Mouse (Mus musculus): Measurements from ENCODE around the gene Med28. TPM values are rescaled to one million over a fixed set of nuclear protein-coding genes. Genes with fewer than 3 reads are reported as not detected.

Med28 gene
- polyA plus RNA-seq, 1 experiment from 2014 or later = 233 TPM

GRCm38 (mm10) chr5:45572816-45573215 lies 52.8 kb downstream of the Med28 start:
- 51% methylated on average over 5 of the region's 5 CpGs for WGBS
- no peaks in the 10 kb centered on the region for H3K9me3 ChIP-seq (ENCODE audit: control insufficient read depth, low read length)
- no peak overlapping the region for H3K4me3 ChIP-seq (ENCODE audit: low read length)
- no peaks in the 10 kb centered on the region for H3K27me3 ChIP-seq (replicated peaks; ENCODE audit: control insufficient read depth, insufficient read depth, low read length)
- ATAC-seq = no peak
- no peaks in the 10 kb centered on the region for H3K36me3 ChIP-seq (ENCODE audit: control insufficient read depth, insufficient read depth, low read length)
- H3K9ac ChIP-seq (ENCODE audit: low read depth, low read length) = no peak overlapping the region
- no peak overlapping the region for H3K27ac ChIP-seq (ENCODE audit: low read length)
- no peak overlapping the region for H3K4me2 ChIP-seq (ENCODE audit: low read depth, low read length)
- no peaks in the 10 kb centered on the region for H3K4me1 ChIP-seq (ENCODE audit: control insufficient read depth, insufficient read depth, low read length)

GRCm38 (mm10) chr5:45576716-45577115 lies 56.7 kb downstream of the Med28 start:
- Histone ChIP-seq H3K9ac (ENCODE audit: low read depth, low read length) (no peak overlapping the region), H3K4me1 (ENCODE audit: control insufficient read depth, insufficient read depth, low read length) (no peaks in the 10 kb centered on the region), H3K9me3 (ENCODE audit: control insufficient read depth, low read length) (no peaks in the 10 kb centered on the region), H3K36me3 (ENCODE audit: control insufficient read depth, insufficient read depth, low read length) (no peaks in the 10 kb centered on the region), H3K27ac (ENCODE audit: low read length) (no peak overlapping the region), H3K4me3 (ENCODE audit: low read length) (no peak overlapping the region), H3K27me3 (replicated peaks; ENCODE audit: control insufficient read depth, insufficient read depth, low read length) (no peaks in the 10 kb centered on the region), H3K4me2 (ENCODE audit: low read depth, low read length) (no peak overlapping the region)
- 47% methylated on average over 3 of the region's 3 CpGs for WGBS
- no peak for ATAC-seq

DNA sequence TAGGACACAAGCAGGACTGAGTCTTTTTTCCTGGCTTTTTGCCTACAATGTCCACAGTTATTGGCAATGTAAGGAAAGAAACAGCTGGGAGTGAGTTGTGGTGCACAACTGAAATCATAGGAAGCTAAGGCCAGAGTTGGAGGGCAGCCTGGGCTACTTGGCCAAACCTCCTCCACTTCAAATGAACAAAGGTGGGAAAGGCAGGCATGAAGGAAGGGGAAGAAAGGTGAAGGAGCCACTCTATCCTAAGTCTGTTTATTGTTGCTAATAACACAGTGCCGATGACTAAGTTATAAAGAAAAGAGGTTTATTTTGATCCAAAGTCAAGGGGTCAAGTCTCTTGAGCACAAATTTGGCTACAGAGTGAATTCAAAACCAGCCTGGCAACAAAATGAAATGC lies 57.3 kb downstream of the Med28 start:
- Histone ChIP-seq H3K4me3 (ENCODE audit: low read length) (no peak overlapping the region), H3K9me3 (ENCODE audit: control insufficient read depth, low read length) (no peaks in the 10 kb centered on the region), H3K4me1 (ENCODE audit: control insufficient read depth, insufficient read depth, low read length) (no peaks in the 10 kb centered on the region), H3K9ac (ENCODE audit: low read depth, low read length) (no peak overlapping the region), H3K27me3 (replicated peaks; ENCODE audit: control insufficient read depth, insufficient read depth, low read length) (no peaks in the 10 kb centered on the region), H3K27ac (ENCODE audit: low read length) (no peak overlapping the region), H3K4me2 (ENCODE audit: low read depth, low read length) (no peak overlapping the region), H3K36me3 (ENCODE audit: control insufficient read depth, insufficient read depth, low read length) (no peaks in the 10 kb centered on the region)
- 62% methylated on average over 1 of the region's 1 CpGs for WGBS
- ATAC-seq = no peak

Other genes with a start within 250 kb of the Med28 start
- gene Qdpr, start 70.0 kb upstream of the Med28 start, polyA plus RNA-seq (2015; fragmentation: Nextera tagmentation; extraction: Ambion mirVana) = 359 and 405 TPM in 2 replicates
- gene Clrn2, start 66.5 kb upstream of the Med28 start, polyA plus RNA-seq (2015; fragmentation: Nextera tagmentation; extraction: Ambion mirVana) = not detected in 2 replicates
- gene Lap3, start 26.9 kb upstream of the Med28 start, polyA plus RNA-seq (2015; fragmentation: Nextera tagmentation; extraction: Ambion mirVana) = 153 and 162 TPM in 2 replicates
- gene Fam184b, start 119.4 kb downstream of the Med28 start, polyA plus RNA-seq (2015; fragmentation: Nextera tagmentation; extraction: Ambion mirVana) = 2.6 and 2.9 TPM in 2 replicates
- gene Ncapg, start 149.7 kb downstream of the Med28 start, polyA plus RNA-seq (2015; fragmentation: Nextera tagmentation; extraction: Ambion mirVana) = 33.9 and 37.0 TPM in 2 replicates

Data from intestine, embryonic 16.5 days (tissue).